Mouse (Mus musculus) heart, embryonic 14.5 days (tissue): ENCODE measurements around the gene Anln. TPM values are rescaled to one million over a fixed set of nuclear protein-coding genes. Genes with fewer than 3 reads are reported as not detected.
"Not testable (repeated sequence)": the region's sequence is repeated elsewhere in the genome, so short reads cannot be mapped to it uniquely, and the experiment has no call there.

Experiments
- ATAC-seq: fragments of 200-750 bp; cut with Nextera tagmentation; 2 replicates; pipeline ENCODE4 v1.8.0; 2017; ENCODE audit warnings: low read depth, moderate TSS enrichment; ENCODE audit not compliant: insufficient number of reproducible peaks, insufficient read depth, low FRiP score
- H3K27ac ChIP-seq, 2 experiments: fragments of 200-500 bp in 1 of 2; fragments of 300-500 bp in 1 of 2; sonication (generic) in 1 of 2; replicated peaks in 1 of 2; 2 replicates each; pipeline ENCODE4 v1.5.1; 2012 to 2014; ENCODE audit warnings: low read depth in 2 of 2, low read length in 2 of 2, control low read depth in 1 of 2, mild to moderate bottlenecking in 1 of 2, mixed read lengths in 1 of 2; ENCODE audit not compliant: control insufficient read depth in 1 of 2, insufficient read depth in 1 of 2
- H3K27me3 ChIP-seq: fragments of 300-500 bp; sonication (generic); 2 replicates; pipeline ENCODE4 v1.6.1; 2014; ENCODE audit warnings: mild to moderate bottlenecking, low read length, control low read depth; ENCODE audit not compliant: control insufficient read depth, insufficient read depth
- H3K36me3 ChIP-seq: fragments of 300-500 bp; sonication (generic); 2 replicates; pipeline ENCODE4 v1.6.1; 2014; ENCODE audit warnings: mild to moderate bottlenecking, control low read depth, low read length, mixed read lengths; ENCODE audit not compliant: control insufficient read depth, insufficient read depth
- H3K4me1 ChIP-seq, 2 experiments: fragments of 200-500 bp in 1 of 2; fragments of 300-500 bp in 1 of 2; sonication (generic) in 1 of 2; 2 replicates each; pipeline ENCODE4 v1.6.1; 2012 to 2014; ENCODE audit warnings: low read length in 2 of 2, control low read depth in 1 of 2, mixed read lengths in 1 of 2; ENCODE audit not compliant: control insufficient read depth in 2 of 2, insufficient read depth in 2 of 2
- H3K4me2 ChIP-seq: fragments of 300-500 bp; sonication (generic); 2 replicates; pipeline ENCODE4 v1.6.1; 2014; ENCODE audit warnings: mild to moderate bottlenecking, low read length
- H3K4me3 ChIP-seq, 2 experiments: fragments of 200-500 bp in 1 of 2; fragments of 300-500 bp in 1 of 2; sonication (generic) in 1 of 2; 2 replicates each; pipeline ENCODE4 v1.5.1; 2012 to 2014; ENCODE audit warnings: low read length in 2 of 2, mild to moderate bottlenecking in 2 of 2, control low read depth in 1 of 2, low read depth in 1 of 2, moderate library complexity in 1 of 2; ENCODE audit not compliant: control insufficient read depth in 1 of 2, insufficient read depth in 1 of 2
- H3K9ac ChIP-seq: fragments of 300-500 bp; sonication (generic); 2 replicates; pipeline ENCODE4 v1.6.1; 2014; ENCODE audit warnings: mild to moderate bottlenecking, low read length
- H3K9me3 ChIP-seq: fragments of 300-500 bp; sonication (generic); 2 replicates; pipeline ENCODE4 v1.6.1; 2016; ENCODE audit warnings: low read length, control low read depth; ENCODE audit not compliant: control insufficient read depth
- WGBS: fragments of 180-500 bp; shearing (Covaris S2); extraction: QIAGEN DNeasy Blood & Tissue Kit; methylation state at CpG from one replicate; pipeline ENCODE4 v1.1.7; 2014; 5-methylcytosine and 5-hydroxymethylcytosine counted together
- polyA plus RNA-seq: library from polyadenylated mRNA; unstranded; fragments of >200 nt; fragmentation: Nextera tagmentation; extraction: Ambion mirVana; gene quantifications from 2 replicates; pipeline ENCODE4 v1.2.1, GENCODE M21; 2014

Anln gene
- polyA plus RNA-seq, 1 experiment from 2014 or later, result 62.0 TPM

GRCm38 (mm10) chr9:22411002-22411857, 22.2 kb upstream of the Anln start, which contains the start of gene 9530077C05Rik:
Gene 9530077C05Rik, plus strand, starts transcription at chr9:22411513.
- under 1% methylated on average over 43 of the region's 43 CpGs for WGBS
- H3K4me2 ChIP-seq, result peak within 1 kb of the TSS; percentile 90
- peak; percentile 92 for ATAC-seq
- H3K4me3 ChIP-seq, result peak within 1 kb of the TSS; percentile 50 to 59
- H3K27me3 ChIP-seq, result no peaks in the 10 kb centered on the region; the same call in 1 of the 2 replicates
- H3K36me3 ChIP-seq, result no peaks in the 10 kb centered on the region
- H3K27ac ChIP-seq, result no peak within 1 kb of the TSS
- H3K9me3 ChIP-seq, result no peaks in the 10 kb centered on the region
- no peaks in the 10 kb centered on the region; a peak in 1 of 4 replicates for H3K4me1 ChIP-seq
- H3K9ac ChIP-seq, result peak within 1 kb of the TSS; percentile 72

- 71% methylated on average over 7 of the region's 7 CpGs for WGBS
- no peaks in the 10 kb centered on the region; a peak in 1 of 4 replicates for H3K4me1 ChIP-seq
Measured at GRCm38 (mm10) chr9:22409501-22409900, 20.5 kb upstream of the Anln start.

GRCm38 (mm10) chr9:22408344-22408743, 19.4 kb upstream of the Anln start:
- not testable (repeated sequence) for H3K4me3 ChIP-seq, H3K27ac ChIP-seq, ATAC-seq, H3K36me3 ChIP-seq, H3K9ac ChIP-seq, H3K4me2 ChIP-seq, H3K27me3 ChIP-seq, H3K9me3 ChIP-seq, H3K4me1 ChIP-seq
- WGBS, result 11% methylated on average over 4 of the region's 4 CpGs

More at GRCm38 (mm10) chr9:22409501-22409900, 20.5 kb upstream of the Anln start:
- Histone ChIP-seq H3K27ac (no peak overlapping the region), H3K4me3 (no peak overlapping the region), H3K36me3 (no peaks in the 10 kb centered on the region), H3K27me3 (no peaks in the 10 kb centered on the region; the same call in 1 of the 2 replicates), H3K9ac (no peak overlapping the region), H3K9me3 (no peaks in the 10 kb centered on the region), H3K4me2 (no peak overlapping the region)
- ATAC-seq, result no peak

- not testable (repeated sequence) for H3K4me1 ChIP-seq, H3K4me3 ChIP-seq, H3K27ac ChIP-seq, H3K36me3 ChIP-seq, H3K9me3 ChIP-seq, H3K9ac ChIP-seq, H3K27me3 ChIP-seq, ATAC-seq, H3K4me2 ChIP-seq
- WGBS, result 72% methylated on average over 3 of the region's 4 CpGs
Measured at GRCm38 (mm10) chr9:22407633-22408032, 18.6 kb upstream of the Anln start.

- WGBS, result 76% methylated on average over 3 of the region's 3 CpGs
- no peaks in the 10 kb centered on the region for H3K27me3 ChIP-seq
- H3K4me2 ChIP-seq, result no peak overlapping the region
- H3K9ac ChIP-seq, result no peak overlapping the region
- no peak overlapping the region for H3K4me3 ChIP-seq
- H3K36me3 ChIP-seq, result no peaks in the 10 kb centered on the region
- H3K4me1 ChIP-seq, result no peaks in the 10 kb centered on the region
- H3K27ac ChIP-seq, result no peak overlapping the region
- no peak for ATAC-seq
- H3K9me3 ChIP-seq, result no peaks in the 10 kb centered on the region
Measured at GRCm38 (mm10) chr9:22405414-22405813, 16.4 kb upstream of the Anln start.

GRCm38 (mm10) chr9:22403501-22403900, 14.5 kb upstream of the Anln start:
- not testable (repeated sequence) for H3K4me1 ChIP-seq, H3K27me3 ChIP-seq, H3K27ac ChIP-seq, ATAC-seq, H3K4me3 ChIP-seq, H3K36me3 ChIP-seq, H3K4me2 ChIP-seq, H3K9ac ChIP-seq, H3K9me3 ChIP-seq
- 65% methylated on average over 2 of the region's 2 CpGs for WGBS

- no peak for ATAC-seq
- H3K36me3 ChIP-seq, result no peaks in the 10 kb centered on the region
- no peak overlapping the region for H3K4me2 ChIP-seq
- H3K4me1 ChIP-seq, result no peaks in the 10 kb centered on the region
- no peaks in the 10 kb centered on the region for H3K27me3 ChIP-seq
- H3K27ac ChIP-seq, result no peak overlapping the region
- WGBS, result 49% methylated on average over 3 of the region's 3 CpGs
- no peaks in the 10 kb centered on the region for H3K9me3 ChIP-seq
- H3K9ac ChIP-seq, result no peak overlapping the region
- H3K4me3 ChIP-seq, result no peak overlapping the region
Measured at GRCm38 (mm10) chr9:22402976-22403375, 14.0 kb upstream of the Anln start.
